ENCODE assay signal across 8 mouse cellular contexts in the genomic region with DNA sequence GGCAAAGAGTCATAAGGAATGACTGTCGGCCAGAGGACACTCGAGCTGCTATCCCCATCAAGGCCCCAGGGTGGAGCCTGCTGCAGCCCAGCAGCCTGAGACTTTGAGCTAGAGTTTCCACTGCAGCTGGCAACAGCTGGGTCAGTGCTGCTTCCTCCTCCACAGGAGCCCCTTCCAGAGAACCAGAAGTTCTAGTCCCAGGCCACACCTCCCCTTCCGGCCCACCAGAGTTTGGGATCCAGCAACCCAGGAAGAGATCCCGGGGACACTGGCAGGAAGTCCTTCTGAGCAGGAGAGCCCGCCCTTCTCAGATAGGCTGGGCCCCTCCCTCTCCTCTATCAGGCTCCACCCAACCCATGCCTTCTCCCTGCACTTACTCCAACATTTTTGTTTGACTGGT. TPM values are rescaled to one million over a fixed set of nuclear protein-coding genes. Genes with fewer than 3 reads are reported as not detected.
A peak's percentile ranks its signal among the peaks of the same experiment; 100 is the strongest.
DNase-seq lines count a peak whose midpoint lies in the region; ATAC-seq lines count a peak whose summit lies in the region.

No protein-coding gene starts in this region.

- H3K27ac ChIP-seq in neural tube, embryonic 11.5 days (ENCODE audit: low read depth, low read length), result no peak overlapping the region

- H3K4me2 ChIP-seq in neural tube, embryonic 11.5 days (ENCODE audit: low read depth), result no peak overlapping the region

- no peak overlapping the region for H3K9ac ChIP-seq in neural tube, embryonic 11.5 days (ENCODE audit: low read length)

- no peaks in the 10 kb centered on the region for H3K36me3 ChIP-seq in neural tube, embryonic 11.5 days (ENCODE audit: control insufficient read depth, insufficient read depth, low read length)

- ATAC-seq in erythroid progenitor cell, adult 5-6 weeks (replicated peaks; ENCODE audit: low FRiP score, poor library complexity, severe bottlenecking), result peak; percentile 99
- no peak for ATAC-seq in neural tube, embryonic 11.5 days (ENCODE audit: insufficient read depth, low FRiP score, low TSS enrichment)

- H3K4me3 ChIP-seq in neural tube, embryonic 11.5 days (ENCODE audit: low read depth, low read length), result no peak overlapping the region

- no peaks in the 10 kb centered on the region for H3K4me1 ChIP-seq in neural tube, embryonic 11.5 days (ENCODE audit: control insufficient read depth, insufficient read depth, low read length)

- H3K9me3 ChIP-seq in neural tube, embryonic 11.5 days (ENCODE audit: control insufficient read depth, low read length), result no peaks in the 10 kb centered on the region

- no peaks in the 10 kb centered on the region for H3K27me3 ChIP-seq in neural tube, embryonic 11.5 days (ENCODE audit: control insufficient read depth, insufficient read depth, low read length)

- WGBS in neural tube, embryonic 11.5 days, result 3% methylated on average over 5 of the region's 5 CpGs

- DNase-seq in B cell, adult 2 months, result peak; percentile 10 to 20
- peak; percentile 57 to 64 for DNase-seq in adrenal gland, adult 18-20 months (ENCODE audit: low spot score in 2 of 2)
- DNase-seq in heart, postnatal 4 days, result peak; percentile 89
- peak; percentile 87 for DNase-seq in liver
- peak; percentile 61 for DNase-seq in neural tube, embryonic 11.5 days (ENCODE audit: low spot score)
- DNase-seq in thymus, postnatal 36 days, result peak; percentile 8 to 37
- no peak for DNase-seq in natural killer cell, adult 2 months (ENCODE audit: low spot score in 2 of 2)

RNA-seq across cellular contexts. Expression of a gene that starts 30.5 kb away (rescaled TPM):
- total RNA-seq in adrenal gland, adult 18-20 months (2021), result 100 to 1,000 TPM in 1 of 2 experiments, 10 to 100 TPM in 1; 90.1 to 106 TPM
- 1.8 and 5.4 TPM in 2 replicates for total RNA-seq in erythroid progenitor cell, adult 5-6 weeks (2015; ENCODE audit: low replicate concordance)
- total RNA-seq in erythroid progenitor cell, adult 5-6 weeks (2017; ENCODE audit: low replicate concordance), result 7.0 and 7.1 TPM in 2 replicates
- 10 to 100 TPM; 95.9 to 97.3 TPM for total RNA-seq in heart, postnatal 4 days (2021)
- 17.9 and 19.9 TPM in 2 replicates for polyA plus RNA-seq in neural tube, embryonic 11.5 days (2014; fragmentation: Nextera tagmentation; extraction: Ambion mirVana)

RNA-seq across cellular contexts. Expression of a gene that starts 44.7 kb away (rescaled TPM):
- total RNA-seq in adrenal gland, adult 18-20 months (2021), result 1 to 10 TPM; 2.9 TPM
- 12.6 TPM in 1 of 2 replicates, not detected in the other for total RNA-seq in erythroid progenitor cell, adult 5-6 weeks (2015; ENCODE audit: low replicate concordance)
- total RNA-seq in erythroid progenitor cell, adult 5-6 weeks (2017; ENCODE audit: low replicate concordance), result not detected in 2 replicates
- total RNA-seq in heart, postnatal 4 days (2021), result 1 to 10 TPM in 1 of 2 experiments, under 1 TPM in 1; 0.48 to 1.2 TPM
- polyA plus RNA-seq in neural tube, embryonic 11.5 days (2014; fragmentation: Nextera tagmentation; extraction: Ambion mirVana), result 1.2 and 1.5 TPM in 2 replicates

RNA-seq across cellular contexts. Expression of a gene that starts 58.2 kb away (rescaled TPM):
- total RNA-seq in adrenal gland, adult 18-20 months (2021), result 10 to 100 TPM; 35.6 to 45.3 TPM
- total RNA-seq in erythroid progenitor cell, adult 5-6 weeks (2015; ENCODE audit: low replicate concordance), result 89.4 and 109 TPM in 2 replicates
- total RNA-seq in erythroid progenitor cell, adult 5-6 weeks (2017; ENCODE audit: low replicate concordance), result 87.9 and 88.6 TPM in 2 replicates
- 10 to 100 TPM; 28.0 to 30.0 TPM for total RNA-seq in heart, postnatal 4 days (2021)
- 20.3 and 23.5 TPM in 2 replicates for polyA plus RNA-seq in neural tube, embryonic 11.5 days (2014; fragmentation: Nextera tagmentation; extraction: Ambion mirVana)

Comparison
In these comparisons a context has a peak if more than half of its experiments do, and no peak if none do; other contexts are left out.
1. DNase-seq: peak in B cell, adult 2 months (2 of 2), adrenal gland, adult 18-20 months (2 of 2), heart, postnatal 4 days (single experiment), liver (single experiment), neural tube, embryonic 11.5 days (single experiment) and thymus, postnatal 36 days (2 of 2); none in natural killer cell, adult 2 months (0 of 2).
2. RNA of a gene that starts 30.5 kb away (total RNA-seq): 90.1 to 106 TPM in adrenal gland, adult 18-20 months and 95.9 to 97.3 TPM in heart, postnatal 4 days; 1.8 to 7.1 TPM in erythroid progenitor cell, adult 5-6 weeks; every median in the first group is over 10 times any median in the second.